Mouse (Mus musculus) myocyte (in vitro differentiated cells): ENCODE measurements around the gene Pdlim7.

Experiments used
- E2F4 ChIP-seq: IDR thresholded peaks from one replicate; pipeline ENCODE4 v1.6.1; 2011; ENCODE audit warnings: mild to moderate bottlenecking, control low read depth, moderate library complexity; ENCODE audit not compliant: insufficient read depth
- MAX ChIP-seq: IDR thresholded peaks from one replicate; pipeline ENCODE4 v1.6.1; 2011; ENCODE audit warnings: low read depth, mild to moderate bottlenecking, control low read depth
- MYOD1 ChIP-seq, 3 experiments: IDR thresholded peaks; one replicate each; pipeline ENCODE4 v1.6.1; 2011; ENCODE audit warnings: control low read depth in 2 of 3, low read depth in 2 of 3, mild to moderate bottlenecking in 2 of 3, moderate library complexity in 1 of 3; ENCODE audit not compliant: insufficient read length in 2 of 3, control insufficient read depth in 1 of 3
- POLR2A ChIP-seq: IDR thresholded peaks from one replicate; pipeline ENCODE4 v1.6.1; 2011; ENCODE audit warnings: low read depth, mild to moderate bottlenecking, control low read depth, moderate library complexity; ENCODE audit not compliant: insufficient read length
- POLR2AphosphoS2 ChIP-seq: IDR thresholded peaks from one replicate; pipeline ENCODE4 v1.6.1; 2011; ENCODE audit warnings: low read depth, control low read depth; ENCODE audit not compliant: insufficient read length
- REST ChIP-seq: IDR thresholded peaks from one replicate; pipeline ENCODE4 v1.6.1; 2011; ENCODE audit warnings: mild to moderate bottlenecking, control low read depth, moderate library complexity; ENCODE audit not compliant: insufficient read depth, insufficient read length
- SRF ChIP-seq: IDR thresholded peaks from one replicate; pipeline ENCODE4 v1.6.1; 2011; ENCODE audit warnings: low read depth; ENCODE audit not compliant: control insufficient read depth, insufficient read length
- TCF3 ChIP-seq: IDR thresholded peaks from one replicate; pipeline ENCODE4 v1.6.1; 2011; ENCODE audit warnings: low read depth, control low read depth; ENCODE audit not compliant: insufficient read length
- USF1 ChIP-seq: IDR thresholded peaks from one replicate; pipeline ENCODE4 v1.6.1; 2011; ENCODE audit warnings: low read depth, mild to moderate bottlenecking, control low read depth, moderate library complexity

GRCm38 (mm10) chr13:55494257-55494656 is 19.2 kb downstream of the Pdlim7 start:
- no peak for TF ChIP-seq E2F4
- no peak for TF ChIP-seq MYOD1 (IDR thresholded peaks at IDR 0.05; ENCODE audit: control insufficient read depth in 1 of 3, insufficient read length in 2 of 3, low read depth in 2 of 3)
- TF ChIP-seq POLR2A, result no peak
- TF ChIP-seq REST, result no peak
- no peak for TF ChIP-seq SRF
- no peak for TF ChIP-seq MAX
- TF ChIP-seq USF1, result no peak
- TF ChIP-seq TCF3, result no peak
- peak; percentile 53 for TF ChIP-seq POLR2AphosphoS2
